Mouse (Mus musculus): ENCODE results near the gene Arid3a.

GRCm38 (mm10) chr10:79934272-79934721 lies 7.5 kb downstream of the Arid3a start:
- TF ChIP-seq HCFC1 (IDR thresholded peaks at IDR 0.05; ENCODE audit: borderline replicate concordance, insufficient read depth, low read length), result no peak
- no peak for TF ChIP-seq ZC3H11A (IDR thresholded peaks at IDR 0.05; ENCODE audit: borderline replicate concordance, low read depth, low read length)
- no peak for TF ChIP-seq MAFK (IDR thresholded peaks at IDR 0.05; ENCODE audit: insufficient read depth, low read depth, low read length)
- TF ChIP-seq ZNF384 (IDR thresholded peaks at IDR 0.05; ENCODE audit: low read depth, low read length), result no peak
- TF ChIP-seq CHD2 (IDR thresholded peaks at IDR 0.05; ENCODE audit: low read depth, low read length), result no peak
